Mouse (Mus musculus) heart, postnatal 0 days (tissue): ENCODE results near the gene Pfkfb2. TPM values are rescaled to one million over a fixed set of nuclear protein-coding genes. Genes with fewer than 3 reads are reported as not detected.

ENCODE experiments used
- ATAC-seq: fragments of 200-750 bp; cut with Nextera tagmentation; 2 replicates; pipeline ENCODE4 v1.8.0; 2017; ENCODE audit warnings: low read depth, moderate number of reproducible peaks, moderate library complexity; ENCODE audit not compliant: insufficient read depth
- DNase-seq: peaks from one replicate; pipeline ENCODE4 v3.0.0-alpha.2; 2016; ENCODE audit warnings: low spot score
- H3K27ac ChIP-seq: fragments of 300-500 bp; sonication (generic); 2 replicates; pipeline ENCODE4 v1.5.1; 2014; ENCODE audit warnings: low read depth, mild to moderate bottlenecking
- H3K27me3 ChIP-seq: fragments of 300-500 bp; sonication (generic); 2 replicates; pipeline ENCODE4 v1.6.1; 2014; ENCODE audit warnings: low read length, mixed read lengths; ENCODE audit not compliant: control insufficient read depth, insufficient read depth
- H3K36me3 ChIP-seq: fragments of 300-500 bp; sonication (generic); replicated peaks from 2 replicates; pipeline ENCODE4 v1.6.1; 2014; ENCODE audit warnings: low read length, mixed read lengths; ENCODE audit not compliant: control insufficient read depth, insufficient read depth
- H3K4me1 ChIP-seq: fragments of 300-500 bp; sonication (generic); 2 replicates; pipeline ENCODE4 v1.6.1; 2014; ENCODE audit warnings: antibody characterized with exemption; ENCODE audit not compliant: control insufficient read depth, insufficient read depth
- H3K4me2 ChIP-seq: fragments of 300-500 bp; sonication (generic); 2 replicates; pipeline ENCODE4 v1.6.1; 2014; ENCODE audit warnings: low read depth, mild to moderate bottlenecking, low read length, moderate library complexity
- H3K4me3 ChIP-seq: fragments of 300-500 bp; sonication (generic); 2 replicates; pipeline ENCODE4 v1.5.1; 2014; ENCODE audit warnings: low read depth, low read length
- H3K9ac ChIP-seq: fragments of 300-500 bp; sonication (generic); replicated peaks from 2 replicates; pipeline ENCODE4 v1.6.1; 2014; ENCODE audit warnings: low read depth, low read length, mixed read lengths
- H3K9me3 ChIP-seq: fragments of 300-500 bp; sonication (generic); replicated peaks from 2 replicates; pipeline ENCODE4 v1.6.1; 2016; ENCODE audit warnings: low read length; ENCODE audit not compliant: control insufficient read depth
- CTCF ChIP-seq: IDR thresholded peaks from 2 replicates; pipeline ENCODE4 v1.5.1; 2016; ENCODE audit warnings: antibody characterized with exemption, control low read depth, low read depth
- EP300 ChIP-seq: IDR thresholded peaks from 2 replicates; pipeline ENCODE4 v1.6.1; 2016; ENCODE audit warnings: antibody characterized with exemption, low read depth
- WGBS: fragments of 180-500 bp; shearing (Covaris S2); extraction: QIAGEN DNeasy Blood & Tissue Kit; methylation state at CpG from one replicate; pipeline ENCODE4 v1.1.7; 2014; 5-methylcytosine and 5-hydroxymethylcytosine counted together
- polyA plus RNA-seq: library from polyadenylated mRNA; unstranded; fragments of >200 nt; fragmentation: Nextera tagmentation; extraction: Ambion mirVana; gene quantifications from 2 replicates; pipeline ENCODE4 v1.2.1, GENCODE M21; 2015
- total RNA-seq: library from RNA; depleted of rRNA; stranded (reverse); fragments of >200 nt; gene quantifications from 2 replicates; pipeline ENCODE4 v1.2.3, GENCODE M21; 2014; ENCODE audit warnings: low replicate concordance

The Pfkfb2 gene
- total and polyA plus RNA-seq, 2 experiments from 2014 or later = 8.2 to 19.0 TPM

- WGBS = 31% methylated on average over 15 of the region's 15 CpGs
- H3K9ac ChIP-seq = no peak overlapping the region
These were observed 12.0 kb upstream of the Pfkfb2 start for GRCm38 (mm10) chr1:130740781-130741720.

GRCm38 (mm10) chr1:130740227-130740648 lies 11.2 kb upstream of the Pfkfb2 start:
- H3K27ac ChIP-seq = no peak overlapping the region
- WGBS = 29% methylated on average over 4 of the region's 4 CpGs
- no peak overlapping the region for H3K4me2 ChIP-seq
- 0 out of 2 replicates have a peak, but pooled peaks have one; percentile 36 for ATAC-seq
- H3K9ac ChIP-seq = no peak overlapping the region
- no peak for DNase-seq
- H3K9me3 ChIP-seq = no peaks in the 10 kb centered on the region
- no peak overlapping the region for H3K4me3 ChIP-seq
- H3K4me1 ChIP-seq = peaks cover 18% of the 10 kb centered on the region
- H3K36me3 ChIP-seq = no peaks in the 10 kb centered on the region
- TF ChIP-seq EP300 (no peak), CTCF (no peak)
- H3K27me3 ChIP-seq = no peaks in the 10 kb centered on the region

More at GRCm38 (mm10) chr1:130740781-130741720, 12.0 kb upstream of the Pfkfb2 start:
- DNase-seq (peak; percentile 10), ATAC-seq (peak; percentile 58)
- no peak overlapping the region for H3K4me3 ChIP-seq
- peaks cover 18% of the 10 kb centered on the region for H3K4me1 ChIP-seq
- TF ChIP-seq CTCF = no peak
- TF ChIP-seq EP300 = no peak
- no peaks in the 10 kb centered on the region for H3K36me3 ChIP-seq
- no peak overlapping the region; the same call in 1 of the 2 replicates for H3K4me2 ChIP-seq
- H3K27ac ChIP-seq = peak overlapping the region; percentile 56
- no peaks in the 10 kb centered on the region for H3K9me3 ChIP-seq
- no peaks in the 10 kb centered on the region for H3K27me3 ChIP-seq

GRCm38 (mm10) chr1:130739636-130740035 lies 10.6 kb upstream of the Pfkfb2 start:
- TF ChIP-seq CTCF (no peak), EP300 (no peak)
- H3K27ac ChIP-seq = no peak overlapping the region
- no peaks in the 10 kb centered on the region for H3K27me3 ChIP-seq
- no peaks in the 10 kb centered on the region for H3K9me3 ChIP-seq
- H3K36me3 ChIP-seq = no peaks in the 10 kb centered on the region
- H3K4me3 ChIP-seq = no peak overlapping the region
- no peak overlapping the region for H3K9ac ChIP-seq
- DNase-seq (no peak), ATAC-seq (no peak)
- WGBS = 74% methylated on average over 3 of the region's 3 CpGs
- peaks cover 18% of the 10 kb centered on the region for H3K4me1 ChIP-seq
- H3K4me2 ChIP-seq = no peak overlapping the region

- Histone ChIP-seq H3K4me1 (peaks cover 18% of the 10 kb centered on the region), H3K4me2 (no peak overlapping the region), H3K36me3 (no peaks in the 10 kb centered on the region), H3K4me3 (no peak overlapping the region), H3K9me3 (no peaks in the 10 kb centered on the region), H3K27ac (no peak overlapping the region), H3K27me3 (no peaks in the 10 kb centered on the region), H3K9ac (no peak overlapping the region)
- ATAC-seq (no peak), DNase-seq (no peak)
- no peak for TF ChIP-seq CTCF
- 81% methylated on average over 3 of the region's 3 CpGs for WGBS
These were observed 9.6 kb upstream of the Pfkfb2 start for GRCm38 (mm10) chr1:130738551-130739106.

- 85% methylated on average over 7 of the region's 7 CpGs for WGBS
- H3K9ac ChIP-seq = no peak overlapping the region
- no peaks in the 10 kb centered on the region for H3K36me3 ChIP-seq
- no peak overlapping the region for H3K4me3 ChIP-seq
- no peaks in the 10 kb centered on the region for H3K9me3 ChIP-seq
- DNase-seq (no peak), ATAC-seq (no peak)
- no peaks in the 10 kb centered on the region for H3K27me3 ChIP-seq
- H3K4me1 ChIP-seq = peaks cover 18% of the 10 kb centered on the region
- no peak overlapping the region for H3K27ac ChIP-seq
- H3K4me2 ChIP-seq = no peak overlapping the region
- TF ChIP-seq CTCF (no peak), EP300 (no peak)
These were observed 8.9 kb upstream of the Pfkfb2 start for GRCm38 (mm10) chr1:130737916-130738315.
